Mouse (Mus musculus): ENCODE results near the gene Sp9. TPM values are rescaled to one million over a fixed set of nuclear protein-coding genes. Genes with fewer than 3 reads are reported as not detected.
A peak's percentile ranks its signal among the peaks of the same experiment; 100 is the strongest.

Sp9 gene
- polyA plus RNA-seq, 1 experiment: not detected

DNA sequence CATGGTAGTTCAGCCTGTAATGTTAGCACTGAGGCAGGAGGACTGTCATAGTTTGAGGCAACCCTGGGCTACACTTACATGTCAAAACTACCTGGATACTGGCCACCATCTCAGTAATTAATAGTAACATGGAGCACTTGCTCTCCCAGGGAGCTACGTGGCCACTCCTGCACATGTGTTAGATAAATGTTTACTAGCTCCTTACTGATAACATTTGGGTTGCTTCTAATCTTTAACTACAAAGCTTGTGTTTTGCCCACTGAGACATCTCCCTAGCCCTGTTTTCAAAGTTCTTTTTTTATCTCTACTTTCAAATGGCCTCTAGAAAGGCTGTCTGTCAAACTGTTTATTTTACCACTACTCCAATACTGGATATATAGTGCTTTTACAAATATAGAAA lies 30.3 kb downstream of the Sp9 start:
- WGBS: 78% methylated on average over 1 of the region's 1 CpGs
- no peak for DNase-seq (ENCODE audit: low read depth, low spot score)

GRCm38 (mm10) chr2:73302722-73303121 lies 31.0 kb downstream of the Sp9 start:
- 95% methylated on average over 9 of the region's 9 CpGs for WGBS
- DNase-seq (ENCODE audit: low read depth, low spot score): no peak

DNA sequence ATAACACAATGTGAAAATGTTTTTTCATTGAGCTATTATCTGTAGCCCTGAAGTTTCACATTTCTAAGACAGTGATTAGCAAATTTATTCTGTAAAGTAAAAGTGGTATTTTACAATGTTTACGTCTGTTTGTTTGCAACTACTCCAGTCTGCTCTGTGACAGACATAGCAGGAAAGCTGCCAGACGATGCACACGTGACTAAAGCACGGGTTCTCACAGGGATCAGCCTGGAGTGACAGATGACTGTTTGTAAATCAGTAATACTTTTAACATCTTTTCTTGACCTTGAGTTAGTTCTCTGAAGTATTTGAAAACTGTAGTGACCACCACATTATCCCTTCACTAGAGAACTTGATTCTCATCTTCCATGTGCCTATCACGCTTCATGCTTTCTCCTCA lies 32.8 kb downstream of the Sp9 start:
- no peak for DNase-seq (ENCODE audit: low read depth, low spot score)
- 82% methylated on average over 5 of the region's 5 CpGs for WGBS

DNA sequence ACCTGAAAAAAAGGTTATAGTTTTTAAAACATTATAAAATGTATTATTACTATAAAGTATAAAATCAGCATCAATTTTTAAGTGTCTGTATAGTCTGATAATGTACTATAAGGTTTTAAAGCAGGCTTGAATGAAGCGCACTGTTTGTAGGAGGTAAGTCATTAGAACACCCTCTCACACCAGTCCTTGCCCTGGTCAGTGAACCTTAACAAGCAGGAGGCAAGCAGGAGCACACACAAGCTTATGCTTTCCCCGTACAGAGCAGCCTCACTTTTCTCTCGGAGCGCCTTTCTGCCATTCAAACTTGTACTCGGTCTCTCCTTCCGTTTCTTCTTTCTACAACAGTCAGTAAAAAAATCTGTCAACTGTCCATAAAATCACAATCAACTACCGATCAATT lies 34.3 kb downstream of the Sp9 start:
- 92% methylated on average over 7 of the region's 7 CpGs for WGBS
- DNase-seq (ENCODE audit: low read depth, low spot score): no peak

DNA sequence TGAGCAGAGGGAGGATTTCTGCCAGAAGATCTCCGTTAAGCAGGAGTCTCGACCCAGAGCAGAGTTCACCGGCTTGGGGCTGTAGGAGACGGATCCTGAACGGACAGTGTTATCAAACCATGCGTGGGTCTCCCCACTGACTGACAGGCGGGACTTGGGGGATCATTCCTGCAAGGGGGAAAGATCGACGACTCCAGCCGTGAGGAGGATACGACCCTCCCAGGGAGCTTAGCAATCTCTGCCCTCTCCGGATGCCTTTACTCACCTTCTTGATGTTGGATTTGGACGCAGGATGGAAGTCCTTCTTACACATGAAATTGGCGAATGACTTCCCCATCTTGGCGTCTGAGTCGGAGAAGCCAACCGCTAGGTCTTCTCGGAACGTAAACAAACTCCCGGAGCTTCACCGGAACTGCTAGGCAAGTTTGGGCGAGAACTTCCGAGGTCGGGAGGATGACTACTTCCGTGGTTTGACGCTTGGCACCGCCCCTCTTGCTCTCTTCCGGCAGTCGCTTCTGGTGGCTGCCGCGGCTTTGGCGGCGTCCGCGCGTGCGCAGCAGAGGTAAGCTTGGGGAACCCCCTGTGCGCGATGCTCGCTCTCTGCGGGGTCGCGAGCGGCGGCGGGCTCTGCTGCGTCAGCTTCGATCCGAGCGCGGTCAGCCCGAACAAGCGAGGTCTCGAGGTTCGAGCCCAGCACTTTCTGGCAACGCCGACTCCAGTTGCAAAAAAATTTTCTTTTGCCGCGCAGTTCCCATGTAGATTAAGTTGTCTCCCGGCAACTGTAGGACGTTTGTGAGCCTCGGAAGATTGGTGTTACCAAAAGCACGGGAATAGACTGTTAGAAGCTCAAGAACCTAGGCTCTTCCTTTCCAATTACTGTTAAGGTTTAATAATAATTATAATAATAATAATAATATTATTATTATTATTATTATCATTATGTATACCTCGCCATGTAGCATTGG lies 40.7 kb downstream of the Sp9 start, which contains the start of the genes Scrn3 and Cir1:
TSS of gene Scrn3 (plus strand) at position 450 of the 965 bp plus-strand sequence.
TSS of gene Cir1 (minus strand) at position 550 of the 965 bp plus-strand sequence.
- peak; percentile 80 for DNase-seq (ENCODE audit: low read depth, low spot score)
- WGBS: under 1% methylated on average over 64 of the region's 64 CpGs

GRCm38 (mm10) chr2:73313117-73313501 lies 41.4 kb downstream of the Sp9 start:
- peak; percentile 19 for DNase-seq (ENCODE audit: low read depth, low spot score)
- 10% methylated on average over 14 of the region's 14 CpGs for WGBS

DNA sequence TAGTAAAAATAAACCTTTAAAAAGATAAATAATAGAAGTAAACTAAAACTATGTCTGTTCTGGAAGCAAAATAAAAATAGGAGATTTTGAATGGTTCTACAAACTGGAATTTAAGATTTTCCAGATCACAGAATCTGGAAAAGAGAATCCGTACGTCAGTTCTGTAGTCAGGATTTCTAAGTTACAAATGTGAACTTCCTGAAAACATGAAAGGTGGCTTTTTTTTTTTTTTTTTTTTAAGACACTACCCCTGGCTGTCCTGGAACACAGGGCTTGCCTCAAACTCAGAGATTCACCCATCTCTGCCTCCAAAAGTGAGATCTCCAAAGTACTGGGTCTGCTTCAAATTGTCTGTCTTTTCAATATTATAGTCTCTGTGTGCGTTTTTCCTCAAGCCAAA lies 42.6 kb downstream of the Sp9 start:
- 92% methylated on average over 3 of the region's 3 CpGs for WGBS
- no peak for DNase-seq (ENCODE audit: low read depth, low spot score)

- no peak for DNase-seq (ENCODE audit: low read depth, low spot score)
- 94% methylated on average over 9 of the region's 9 CpGs for WGBS
Observed at GRCm38 (mm10) chr2:73317426-73317825, 45.7 kb downstream of the Sp9 start.

DNA sequence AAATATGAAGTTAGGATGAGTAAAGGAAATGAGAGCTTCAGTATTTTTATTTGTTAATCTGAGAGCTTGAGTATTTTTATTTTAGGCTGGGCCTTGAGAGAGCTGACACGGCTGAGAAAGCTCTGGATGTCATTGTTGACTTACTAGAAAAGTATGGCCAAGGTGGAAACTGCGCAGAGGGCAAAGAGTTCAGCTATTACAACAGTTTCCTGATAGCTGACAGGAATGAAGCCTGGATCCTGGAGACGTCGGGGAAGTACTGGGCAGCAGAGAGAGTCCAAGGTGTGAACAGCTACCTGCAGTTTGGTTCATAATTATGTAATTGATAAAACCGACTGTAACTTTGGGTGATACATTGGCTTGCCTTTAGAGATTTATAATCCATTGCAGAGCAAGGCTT lies 47.5 kb downstream of the Sp9 start:
- DNase-seq (ENCODE audit: low read depth, low spot score): no peak
- 64% methylated on average over 5 of the region's 5 CpGs for WGBS

- no peak for DNase-seq (ENCODE audit: low read depth, low spot score)
- WGBS: 80% methylated on average over 12 of the region's 12 CpGs
Observed at GRCm38 (mm10) chr2:73322991-73323390, 51.3 kb downstream of the Sp9 start.

DNA sequence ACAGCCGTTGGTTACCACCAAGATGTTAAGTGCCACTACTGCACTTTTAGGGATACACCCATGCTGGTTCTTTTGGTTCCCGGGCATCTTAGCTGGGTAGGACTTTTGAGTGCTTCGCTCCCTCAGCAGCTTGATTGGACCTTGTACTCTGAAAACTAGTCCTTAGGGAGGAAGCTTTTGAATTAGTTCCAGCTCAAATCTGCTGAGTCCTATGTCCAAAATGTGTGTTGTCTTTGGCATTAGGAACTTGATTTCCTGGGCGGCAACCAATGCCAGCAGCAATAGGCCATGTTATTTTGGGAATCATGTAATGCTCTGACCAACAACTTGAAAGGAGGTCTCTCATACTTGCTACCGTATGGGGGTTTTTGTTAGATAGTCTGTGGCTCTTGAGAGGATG lies 54.1 kb downstream of the Sp9 start:
- DNase-seq (ENCODE audit: low read depth, low spot score): no peak
- 72% methylated on average over 5 of the region's 5 CpGs for WGBS

Other genes starting within 250 kb of the Sp9 start
- gene Ola1, start 53.0 kb upstream of the Sp9 start, polyA plus RNA-seq (2012; rRNA removed): 9.5 and 14.0 TPM in 2 replicates
- gene Scrn3, start 40.7 kb downstream of the Sp9 start, polyA plus RNA-seq (2012; rRNA removed): 3.3 and 3.8 TPM in 2 replicates
- 1.8 and 2.3 TPM in 2 replicates for gene Cir1, start 40.8 kb downstream of the Sp9 start, polyA plus RNA-seq (2012; rRNA removed)
- gene Gpr155, start 114.6 kb downstream of the Sp9 start, polyA plus RNA-seq (2012; rRNA removed): 3.1 and 10.6 TPM in 2 replicates